Mouse (Mus musculus) kidney, adult 2 months (tissue): Measurements from ENCODE around the gene Rps6ka3.

Experiments used
- CTCF ChIP-seq: fragments of 200-500 bp; conservative IDR thresholded peaks from 2 replicates; pipeline ENCODE4 v1.5.1; 2011; ENCODE audit warnings: low read depth, mild to moderate bottlenecking, control low read depth, low read length, moderate library complexity, mixed read lengths; ENCODE audit not compliant: insufficient read depth, insufficient read length
- POLR2A ChIP-seq: fragments of 200-500 bp; IDR thresholded peaks from one replicate; pipeline ENCODE4 v1.6.1; 2011; ENCODE audit warnings: low read depth, low read length, control low read depth

DNA sequence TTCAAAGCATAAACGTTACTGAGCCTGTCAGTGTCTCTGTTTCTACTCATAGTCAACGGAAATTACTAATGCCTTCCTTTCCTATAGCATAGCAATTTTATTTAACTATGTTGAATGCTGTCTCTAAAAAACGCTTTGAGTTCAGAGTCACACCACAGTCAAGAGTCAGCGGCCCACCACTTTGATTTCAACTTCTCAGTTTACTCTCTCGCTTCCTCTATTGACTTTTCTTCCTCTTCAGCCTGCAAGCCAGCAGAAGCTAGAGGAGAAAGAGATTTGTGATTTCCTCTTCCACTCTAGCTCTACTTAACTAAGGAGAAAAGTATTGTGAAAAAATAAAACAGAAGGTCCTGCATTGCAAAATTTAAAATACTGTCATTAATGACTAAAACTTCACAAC, 10.0 kb upstream of the Rps6ka3 start:
- TF ChIP-seq CTCF (no peak), POLR2A (no peak)
